Mouse (Mus musculus) lung, postnatal 0 days (tissue): ENCODE results near the gene Usp6nl.

Experiments
- CTCF ChIP-seq: IDR thresholded peaks from 2 replicates; pipeline ENCODE4 v1.5.1; 2016; ENCODE audit warnings: antibody characterized with exemption, mild to moderate bottlenecking
- EP300 ChIP-seq: IDR thresholded peaks from 2 replicates; pipeline ENCODE4 v1.6.1; 2016; ENCODE audit warnings: antibody characterized with exemption, mild to moderate bottlenecking, control low read depth

- TF ChIP-seq CTCF (no peak), EP300 (no peak)
Observed at GRCm38 (mm10) chr2:6488489-6489056, 166.1 kb downstream of the Usp6nl start.
